Mouse (Mus musculus) liver, embryonic 14 days (tissue): ENCODE data around the gene Slc22a20. TPM values are rescaled to one million over a fixed set of nuclear protein-coding genes. Genes with fewer than 3 reads are reported as not detected.

Experiments
- polyA plus RNA-seq: library from polyadenylated mRNA; depleted of rRNA; stranded (reverse); fragments of >200 nt; gene quantifications from 2 replicates; pipeline ENCODE4 v1.2.3, GENCODE M21; 2012; rRNA removed

Gene Slc22a20
- polyA plus RNA-seq, result not detected in 2 replicates

DNA sequence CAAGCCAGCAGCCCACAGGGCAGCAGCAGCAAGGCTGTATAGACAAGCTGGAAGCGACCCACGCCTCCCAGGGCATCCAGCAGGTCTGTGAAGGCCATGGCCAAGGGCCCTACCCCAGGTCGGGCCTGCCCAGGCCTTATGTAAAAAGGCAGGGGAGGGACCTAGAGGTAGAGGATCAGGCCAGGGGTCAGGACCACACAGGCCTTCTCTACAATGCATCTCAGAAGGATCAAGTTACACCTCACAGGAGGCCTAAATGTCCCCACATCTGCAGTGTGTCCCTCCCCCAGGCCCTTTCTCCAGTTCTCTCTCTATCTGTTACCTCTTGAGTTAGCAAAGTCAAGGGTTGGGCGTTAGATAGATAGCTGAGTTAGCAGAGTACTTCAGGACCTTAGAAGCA lies at the start of gene Slc22a20:
Gene Slc22a20, minus strand, starts transcription at position 101 of the 400 bp plus-strand sequence.

DNA sequence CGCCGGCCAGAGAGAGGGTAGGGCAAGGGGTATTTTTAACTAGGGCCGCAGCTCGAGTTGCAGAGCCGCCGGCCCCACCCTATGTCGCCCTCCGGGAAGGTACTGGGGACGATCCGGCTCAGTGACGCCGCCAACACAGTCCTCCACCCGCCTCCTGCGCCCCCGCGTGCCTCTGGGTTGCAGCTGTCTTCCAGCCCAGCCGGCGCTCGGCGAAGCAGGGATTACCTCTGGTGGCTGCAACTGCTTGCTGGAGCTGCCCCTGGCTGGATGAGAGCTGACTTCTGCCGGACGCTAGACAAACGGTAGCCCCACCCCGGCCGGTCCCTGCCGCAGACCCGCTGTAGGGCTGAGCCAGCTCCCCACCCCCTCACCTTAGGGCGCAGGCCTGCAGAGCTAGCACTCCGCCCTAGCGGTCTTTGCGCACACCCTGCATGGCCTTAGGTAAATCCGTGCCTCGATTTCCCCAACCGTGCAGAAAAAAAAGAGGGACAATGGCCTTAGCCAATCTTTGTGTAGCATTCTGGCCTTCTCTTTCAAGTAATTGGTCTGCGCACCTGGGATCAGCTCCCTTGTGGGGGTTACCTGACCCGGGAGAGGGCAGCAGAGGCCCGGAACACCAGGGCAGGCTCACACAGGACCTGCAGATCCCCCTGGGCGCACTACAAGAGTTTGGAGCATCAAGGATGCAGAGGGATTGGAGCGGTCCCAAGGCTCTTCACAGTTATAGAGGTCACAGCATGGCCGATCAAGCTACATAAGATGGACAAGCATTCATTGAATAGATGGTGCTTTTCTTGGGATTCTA lies 29.8 kb upstream of the Slc22a20 start, which contains the start of gene Capn1:
Gene Capn1, minus strand, starts transcription at position 387 of the 805 bp plus-strand sequence.

DNA sequence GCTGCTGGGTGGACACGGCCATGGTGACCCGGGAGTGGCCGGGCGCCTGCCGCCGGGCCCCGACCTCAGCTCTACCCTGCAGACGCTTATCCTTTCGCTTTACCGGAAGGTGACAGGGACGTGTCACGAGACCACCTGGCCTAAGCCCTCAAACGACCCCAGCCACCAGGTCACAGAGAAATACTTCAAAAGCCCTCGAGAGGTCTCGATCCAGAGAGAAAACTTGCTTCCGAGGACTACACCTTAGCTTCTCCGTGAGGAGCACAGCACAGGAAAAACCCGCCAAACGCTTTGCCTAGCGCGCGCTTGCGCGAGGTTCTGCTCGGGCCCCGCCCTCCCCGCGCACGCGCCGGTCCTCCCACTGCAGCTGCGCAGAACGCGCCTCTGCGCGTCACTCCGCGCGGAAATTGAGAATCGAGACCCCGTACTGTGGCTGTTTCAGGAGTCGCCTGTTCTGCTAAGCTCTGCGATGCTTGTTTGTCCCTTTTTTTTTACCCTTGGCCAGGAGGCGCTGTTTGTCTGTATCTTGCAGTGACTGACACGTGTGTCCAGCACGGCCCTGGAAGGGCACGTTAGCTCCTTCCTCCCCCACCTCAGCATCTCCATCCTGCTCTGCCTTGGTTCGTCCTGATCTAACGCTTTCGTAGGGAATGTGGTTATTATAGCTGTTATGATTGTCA lies 21.9 kb downstream of the Slc22a20 start, which contains the start of gene Pola2:
Gene Pola2, minus strand, starts transcription at position 320 of the 680 bp plus-strand sequence.

DNA sequence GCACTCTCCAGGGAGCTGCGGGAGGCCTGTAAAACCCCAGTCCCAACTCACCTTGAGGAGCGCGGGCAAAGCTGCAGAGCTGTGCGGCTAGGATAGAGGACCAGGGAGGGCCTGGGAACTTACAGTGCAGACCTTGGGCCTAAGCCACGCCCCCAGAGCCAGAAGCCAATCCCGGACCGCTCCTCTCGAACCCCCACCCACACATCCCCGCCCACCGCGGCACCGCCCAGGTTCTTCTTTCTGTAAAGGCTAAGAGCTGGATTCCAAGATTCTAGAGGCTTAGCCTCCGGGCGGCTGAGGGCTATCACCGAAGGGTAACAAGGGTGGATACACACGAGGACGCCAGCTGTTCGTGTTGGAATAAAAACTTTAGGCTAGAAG lies 61.2 kb downstream of the Slc22a20 start, which contains the start of gene Cdc42ep2:
Gene Cdc42ep2, minus strand, starts transcription at position 104 of the 381 bp plus-strand sequence.

Other genes with a start within 250 kb of the Slc22a20 start
- gene Ltbp3, start 245.2 kb downstream of the Slc22a20 start, polyA plus RNA-seq, result 1.6 and 3.2 TPM in 2 replicates
- gene Scyl1, start 214.7 kb downstream of the Slc22a20 start, polyA plus RNA-seq, result 23.6 TPM in 2 replicates
- gene Frmd8, start 110.9 kb downstream of the Slc22a20 start, polyA plus RNA-seq, result 5.5 and 7.0 TPM in 2 replicates
- gene Slc25a45, start 108.3 kb downstream of the Slc22a20 start, polyA plus RNA-seq, result 5.2 and 7.1 TPM in 2 replicates
- gene Tigd3, start 92.0 kb downstream of the Slc22a20 start, polyA plus RNA-seq, result 2.2 and 2.7 TPM in 2 replicates
- 31.1 and 35.5 TPM in 2 replicates for gene Dpf2, start 73.1 kb downstream of the Slc22a20 start, polyA plus RNA-seq
- 2.2 and 2.3 TPM in 2 replicates for gene Cdc42ep2, start 61.3 kb downstream of the Slc22a20 start, polyA plus RNA-seq
- gene Pola2, start 21.9 kb downstream of the Slc22a20 start, polyA plus RNA-seq, result 55.8 and 62.7 TPM in 2 replicates
- 24.8 and 29.9 TPM in 2 replicates for gene Capn1, start 29.8 kb upstream of the Slc22a20 start, polyA plus RNA-seq
- 8.8 and 11.9 TPM in 2 replicates for gene Syvn1, start 60.4 kb upstream of the Slc22a20 start, polyA plus RNA-seq
- gene Mrpl49, start 71.6 kb upstream of the Slc22a20 start, polyA plus RNA-seq, result 28.3 and 34.1 TPM in 2 replicates
- gene Fau, start 71.7 kb upstream of the Slc22a20 start, polyA plus RNA-seq, result 961 and 1,008 TPM in 2 replicates
- 13.5 and 15.6 TPM in 2 replicates for gene Znhit2, start 75.0 kb upstream of the Slc22a20 start, polyA plus RNA-seq
- gene Tm7sf2, start 82.2 kb upstream of the Slc22a20 start, polyA plus RNA-seq, result 29.2 and 36.4 TPM in 2 replicates
- 20.8 and 25.0 TPM in 2 replicates for gene Vps51, start 91.1 kb upstream of the Slc22a20 start, polyA plus RNA-seq
- gene Tmem262, start 93.9 kb upstream of the Slc22a20 start, polyA plus RNA-seq, result 0.06 TPM in 1 of 2 replicates, not detected in the other
- gene Gm28374, start 96.1 kb upstream of the Slc22a20 start, polyA plus RNA-seq, result 0.17 and 0.19 TPM in 2 replicates
- gene Zfpl1, start 98.8 kb upstream of the Slc22a20 start, polyA plus RNA-seq, result 17.3 and 21.2 TPM in 2 replicates
- gene Cdca5, start 98.8 kb upstream of the Slc22a20 start, polyA plus RNA-seq, result 22.5 and 26.6 TPM in 2 replicates
- gene AC131692.1, start 108.3 kb upstream of the Slc22a20 start, polyA plus RNA-seq, result 0.50 and 0.53 TPM in 2 replicates
- 4.2 and 4.4 TPM in 2 replicates for gene Naaladl1, start 119.6 kb upstream of the Slc22a20 start, polyA plus RNA-seq
- gene Sac3d1, start 132.5 kb upstream of the Slc22a20 start, polyA plus RNA-seq, result 15.7 and 17.5 TPM in 2 replicates
- gene Snx15, start 142.2 kb upstream of the Slc22a20 start, polyA plus RNA-seq, result 37.2 and 41.0 TPM in 2 replicates
- gene Batf2, start 154.8 kb upstream of the Slc22a20 start, polyA plus RNA-seq, result 0.27 and 0.37 TPM in 2 replicates
- gene Arl2, start 155.4 kb upstream of the Slc22a20 start, polyA plus RNA-seq, result 22.1 and 23.4 TPM in 2 replicates
- gene Majin, start 198.2 kb upstream of the Slc22a20 start, polyA plus RNA-seq, result not detected in 2 replicates
- 0.07 and 0.08 TPM in 2 replicates for gene Gpha2, start 240.2 kb upstream of the Slc22a20 start, polyA plus RNA-seq
- gene Ppp2r5b, start 249.7 kb upstream of the Slc22a20 start, polyA plus RNA-seq, result 2.7 and 2.8 TPM in 2 replicates